Mouse (Mus musculus) heart, postnatal 14 days (tissue): ENCODE data around the gene Col15a1. TPM values are rescaled to one million over a fixed set of nuclear protein-coding genes. Genes with fewer than 3 reads are reported as not detected.
A peak's percentile ranks its signal among the peaks of the same experiment; 100 is the strongest.

Source experiments
- DNase-seq, 2 experiments: peaks; one replicate each; pipeline ENCODE4 v3.0.0; 2021 to 2022
- intact Hi-C: fragments of 180-260 bp; cut with DNase I; formaldehyde crosslinking; loops from one replicate; pipeline ENCODE4 v1.15.1; 2025
- long read RNA-seq, 2 experiments: library from polyadenylated mRNA; stranded (forward); transcript quantifications; one replicate each; pipeline ENCODE4 v2.0.0; 2021
- total RNA-seq, 2 experiments: library from RNA; stranded (reverse); gene quantifications; 2 replicates each; pipeline ENCODE4 v1.2.3; 2021

Gene Col15a1
- total RNA-seq: 100 to 1,000 TPM; 237 to 250 TPM
- long read RNA-seq, experiment 1, full-length matches to known transcripts: 18 of 33 reads
- long read RNA-seq, experiment 1, partial matches to known transcripts: 14 of 33 reads
- long read RNA-seq, experiment 1, other reads (novel, unspliced or antisense): 1 of 33 reads
- long read RNA-seq, experiment 2, full-length matches to known transcripts: 13 of 26 reads
- long read RNA-seq, experiment 2, partial matches to known transcripts: 11 of 26 reads
- long read RNA-seq, experiment 2, other reads (novel, unspliced or antisense): 2 of 26 reads

DNA sequence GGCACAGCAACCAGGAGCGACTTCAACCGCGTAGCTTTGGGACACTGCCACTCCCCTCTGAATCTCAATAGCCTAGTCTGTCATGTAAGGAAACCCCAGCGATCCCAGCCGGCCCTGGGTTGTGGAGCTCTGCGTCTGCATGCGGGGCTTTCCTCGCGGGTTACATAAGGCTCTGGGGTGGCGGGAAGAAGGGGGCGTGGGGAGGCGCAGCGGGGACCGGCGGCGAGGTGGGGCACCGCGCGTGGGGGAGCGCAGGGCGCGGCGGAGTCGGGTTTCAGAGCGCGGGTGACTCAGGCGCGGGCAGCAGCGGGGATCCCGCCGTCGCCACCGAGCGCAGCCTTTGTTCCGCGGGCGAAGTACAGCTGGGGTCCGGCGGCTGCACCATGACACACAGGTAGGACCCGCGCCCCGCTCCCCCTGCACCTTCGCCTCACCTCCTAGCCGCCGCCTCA, at the start of gene Col15a1:
Gene Col15a1, plus strand, starts transcription at position 193 of the 452 bp plus-strand sequence.
- DNase-seq: peak; percentile 51 to 55
- intact Hi-C loops: loop anchor here (2.0 to 5.0 kb wide), 3 partner anchors 44 to 79 kb away; no protein-coding TSS in a partner anchor

DNA sequence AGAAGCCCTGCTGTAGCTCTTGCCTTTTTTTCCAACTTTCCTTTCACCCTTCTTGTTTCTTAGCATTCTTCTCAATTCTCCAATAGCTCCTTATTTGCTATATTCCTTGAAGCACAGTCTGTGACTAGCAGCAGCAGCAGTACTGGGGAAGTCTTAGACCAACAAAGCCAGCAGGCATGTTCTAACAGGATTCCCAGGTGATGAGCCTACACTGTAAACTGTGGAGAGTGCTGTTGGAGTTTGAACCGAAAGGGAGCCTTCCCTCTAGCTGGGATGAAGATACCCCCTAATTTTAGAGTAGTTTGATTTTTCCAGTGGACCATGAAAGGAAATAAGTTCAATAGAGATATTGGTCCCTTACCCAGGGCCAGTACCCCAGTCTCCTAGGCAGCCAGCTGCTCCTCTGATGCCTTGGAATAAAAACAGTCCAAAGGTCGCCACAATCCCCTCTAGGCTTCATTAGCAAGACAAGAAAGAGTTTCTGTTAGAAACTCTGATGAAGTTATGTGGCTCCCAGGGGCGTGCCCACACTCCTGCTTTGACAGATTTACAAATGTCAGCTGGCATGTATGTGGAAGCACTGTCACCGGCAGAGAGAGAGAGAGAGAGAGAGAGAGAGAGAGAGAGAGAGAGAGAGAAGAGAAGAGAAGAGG, 46.7 kb upstream of the Col15a1 start:
- intact Hi-C loops: no loop called here

DNA sequence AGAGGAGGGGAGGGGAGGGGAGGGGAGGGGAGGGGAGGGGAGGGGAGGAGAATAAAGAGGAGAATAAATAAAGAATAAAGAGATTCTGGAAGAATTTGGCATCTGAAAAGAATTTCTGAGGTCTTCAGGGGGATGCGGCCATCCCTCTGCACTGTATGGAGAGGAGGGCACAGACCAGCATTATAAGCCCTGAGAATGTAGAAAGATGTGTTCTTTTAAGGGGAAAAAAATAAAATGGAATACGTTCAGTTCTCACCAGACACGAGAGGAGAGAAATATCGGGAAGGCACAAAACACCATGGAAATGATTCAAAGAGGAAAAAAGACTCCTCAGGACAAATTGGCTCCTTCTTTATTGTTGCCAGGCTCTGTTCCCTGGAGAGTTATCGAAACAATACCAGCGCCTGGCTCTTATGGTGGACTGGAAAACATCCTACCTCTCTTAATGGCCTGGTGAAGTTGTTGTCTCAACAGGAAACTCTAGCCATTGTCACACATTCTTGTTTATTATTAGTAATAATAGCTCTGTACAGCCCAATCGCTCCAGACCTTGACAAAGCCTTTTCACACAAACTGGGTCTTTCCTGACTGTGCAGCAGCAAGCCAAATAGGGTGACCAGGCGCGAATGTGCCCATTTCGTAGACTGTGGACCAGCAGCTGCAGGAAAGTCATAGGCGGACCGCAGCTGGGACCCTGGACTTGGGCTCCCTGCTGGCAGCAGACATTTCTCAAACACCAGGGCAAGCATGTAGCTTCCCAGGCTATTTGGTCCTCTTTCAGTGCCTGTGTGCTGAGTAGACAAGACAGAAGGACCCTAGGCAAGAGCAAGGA, 46.0 kb upstream of the Col15a1 start:
- intact Hi-C loops: no loop called here
- no peak for DNase-seq

More for the DNA sequence above, 46.7 kb upstream of the Col15a1 start:
- peak in 1 of 2 experiments; percentile 18 for DNase-seq

DNA sequence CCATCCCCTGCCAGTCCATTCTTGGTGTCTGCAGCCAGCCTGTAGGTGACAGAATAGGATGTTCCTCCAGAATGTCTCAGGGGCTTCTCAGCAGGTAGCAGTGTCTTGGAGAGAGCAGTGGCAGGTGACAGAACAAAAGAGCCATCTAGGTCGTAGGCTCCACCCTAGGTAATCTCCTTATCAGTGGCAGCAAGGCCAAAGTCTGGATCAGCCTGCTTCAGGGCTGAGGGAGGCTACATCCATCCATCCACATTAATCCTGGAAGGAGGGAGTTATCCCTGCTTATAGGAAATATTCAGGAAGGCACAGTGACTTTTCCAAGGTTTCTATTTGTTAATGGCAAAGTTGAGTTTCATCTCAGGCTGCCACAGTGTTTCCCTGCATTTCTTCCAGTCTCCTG, 35.6 kb upstream of the Col15a1 start:
- DNase-seq: no peak
- intact Hi-C loops: no loop called here

DNA sequence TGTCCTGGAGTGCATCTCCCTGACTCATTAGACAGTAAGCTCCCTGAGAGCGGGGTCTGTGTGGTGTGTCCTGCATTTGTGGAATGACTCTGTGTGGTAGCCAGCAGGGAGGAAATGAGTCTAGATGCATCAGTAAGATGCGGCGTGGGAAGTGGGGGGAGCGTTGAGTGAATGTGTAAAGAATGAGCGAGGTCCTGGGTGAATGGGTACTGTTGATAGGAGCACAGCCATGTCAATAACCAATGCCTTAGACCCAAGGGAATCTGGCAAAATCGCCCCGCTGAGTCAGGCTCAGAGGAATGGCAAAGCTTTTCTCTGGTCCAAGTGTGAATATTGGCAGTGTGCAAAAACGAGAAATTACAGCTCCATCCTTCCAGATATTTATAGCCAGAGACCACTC, 30.9 kb upstream of the Col15a1 start:
- DNase-seq: peak in 1 of 2 experiments; percentile 9
- intact Hi-C loops: no loop called here

DNA sequence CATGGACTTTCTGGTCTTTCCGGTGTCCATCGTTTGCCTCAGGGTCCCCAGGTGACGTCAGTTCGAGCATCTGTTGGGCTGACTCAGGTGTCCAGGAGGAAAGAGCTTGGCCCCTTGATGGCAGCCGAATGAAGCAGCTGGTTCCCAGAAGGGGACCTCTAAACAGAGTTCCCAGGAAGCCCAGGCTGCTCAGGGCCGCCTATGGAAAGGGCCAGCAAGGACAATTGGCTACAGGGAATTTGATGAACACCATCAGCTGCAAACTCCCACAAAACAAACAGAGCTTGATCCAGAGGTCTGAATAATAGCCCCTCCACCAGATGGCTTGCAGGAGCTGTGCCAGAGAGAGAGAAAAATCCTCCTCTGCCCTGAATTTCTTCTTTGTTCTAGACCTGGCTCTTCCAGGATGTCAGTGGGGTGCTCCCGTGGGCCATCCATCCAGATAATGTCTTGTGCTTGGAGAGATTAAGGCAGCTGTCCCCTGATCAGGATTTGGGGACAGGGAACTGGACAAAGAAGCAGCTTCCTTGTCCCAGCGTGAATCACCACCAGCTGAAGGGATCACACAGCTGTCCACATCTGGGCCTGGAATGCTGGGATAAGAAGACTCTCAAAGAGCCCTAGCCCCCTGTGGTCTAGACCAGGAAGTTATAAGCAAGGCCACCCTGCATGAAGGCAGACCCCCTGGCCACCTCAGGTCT, 29.6 kb upstream of the Col15a1 start:
- peak; percentile 63 to 73 for DNase-seq
- intact Hi-C loops: no loop called here

DNA sequence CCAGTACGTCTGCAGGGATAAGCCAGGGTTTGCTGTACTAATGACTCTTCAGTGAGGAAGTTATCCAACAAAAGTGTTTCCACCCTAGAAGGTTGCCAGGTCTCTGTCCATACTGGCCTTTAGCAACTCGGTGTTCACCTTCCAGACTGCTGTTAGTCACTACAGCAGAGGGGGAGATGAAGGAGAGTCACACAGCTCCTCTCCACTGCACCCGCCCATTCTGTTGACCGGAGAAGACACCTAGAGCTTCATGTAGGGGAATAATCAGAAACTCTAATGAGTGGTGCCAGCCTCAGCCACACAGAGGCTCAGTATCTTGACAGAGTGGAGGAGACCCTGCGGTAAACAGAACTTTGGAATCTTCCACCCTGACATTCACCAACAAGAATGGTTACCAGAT, 28.4 kb upstream of the Col15a1 start:
- intact Hi-C loops: no loop called here
- no peak for DNase-seq

DNA sequence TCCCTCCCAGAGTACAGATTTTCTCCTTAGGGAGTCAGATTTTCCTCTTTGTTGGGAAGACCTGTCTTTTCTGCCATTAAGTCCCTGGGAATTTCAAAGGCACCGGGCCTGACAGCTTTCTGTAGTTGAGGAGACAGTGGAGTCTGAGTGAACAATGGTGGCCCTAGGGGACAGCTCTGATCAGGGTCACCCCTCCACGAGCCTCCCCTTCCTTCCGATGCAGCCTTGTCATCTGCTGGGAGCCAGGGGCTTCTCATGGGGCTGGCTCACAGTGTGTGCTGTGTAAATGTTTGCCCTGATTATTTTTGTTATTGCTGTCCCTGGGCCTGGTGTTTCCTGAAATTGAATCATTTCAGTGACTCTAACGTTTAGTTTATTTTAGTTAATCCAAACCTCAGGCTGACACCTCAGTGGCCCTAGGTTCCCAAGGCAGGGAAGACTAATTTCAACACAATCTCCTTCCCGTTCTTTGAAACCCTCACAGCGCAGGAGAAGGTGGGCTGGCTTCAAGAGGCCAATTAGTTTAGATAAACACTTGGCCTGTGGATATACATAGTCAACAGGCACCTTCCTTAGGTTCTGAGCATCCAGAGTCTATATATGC, 23.8 kb upstream of the Col15a1 start:
- no peak for DNase-seq
- intact Hi-C loops: no loop called here

DNA sequence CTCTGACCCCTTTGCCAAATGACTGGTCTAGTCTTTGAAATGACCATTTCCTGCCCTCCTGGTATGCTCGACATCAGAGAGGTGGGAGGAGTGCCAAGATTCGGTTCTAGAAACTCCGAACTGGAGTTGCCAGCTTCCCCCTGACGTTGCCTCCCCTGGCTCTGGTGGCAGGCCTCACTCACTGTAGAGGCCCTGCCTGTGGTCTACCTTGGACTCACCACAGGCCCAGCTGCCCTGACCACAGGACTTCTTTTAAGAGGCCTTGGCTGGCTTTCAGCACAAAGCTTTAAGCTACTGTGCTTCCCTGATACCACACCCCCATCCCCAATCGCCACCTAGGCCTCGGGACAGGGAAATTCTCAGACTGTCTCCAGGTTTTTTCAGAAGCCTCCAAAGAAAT, 21.4 kb upstream of the Col15a1 start:
- DNase-seq: no peak
- intact Hi-C loops: no loop called here

DNA sequence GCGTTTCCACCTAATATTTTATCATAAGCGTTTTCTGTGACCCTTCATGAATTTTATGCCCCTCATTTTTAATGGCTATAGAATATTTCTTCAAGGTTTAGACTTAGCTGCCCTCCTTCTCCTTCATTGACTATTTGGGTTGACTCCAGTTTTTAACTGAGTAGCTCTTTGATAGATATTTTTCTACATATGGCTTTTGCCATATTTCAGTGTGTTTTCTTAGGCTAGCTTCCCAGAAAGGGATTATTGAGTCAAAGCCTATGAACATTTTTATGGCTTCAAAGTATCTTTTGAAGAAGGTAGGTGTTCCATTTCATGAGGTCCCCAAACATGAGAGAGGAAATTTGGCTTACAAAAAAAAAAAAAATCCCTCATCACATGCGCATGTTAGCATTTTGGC, 11.8 kb upstream of the Col15a1 start:
- DNase-seq: no peak
- intact Hi-C loops: no loop called here

DNA sequence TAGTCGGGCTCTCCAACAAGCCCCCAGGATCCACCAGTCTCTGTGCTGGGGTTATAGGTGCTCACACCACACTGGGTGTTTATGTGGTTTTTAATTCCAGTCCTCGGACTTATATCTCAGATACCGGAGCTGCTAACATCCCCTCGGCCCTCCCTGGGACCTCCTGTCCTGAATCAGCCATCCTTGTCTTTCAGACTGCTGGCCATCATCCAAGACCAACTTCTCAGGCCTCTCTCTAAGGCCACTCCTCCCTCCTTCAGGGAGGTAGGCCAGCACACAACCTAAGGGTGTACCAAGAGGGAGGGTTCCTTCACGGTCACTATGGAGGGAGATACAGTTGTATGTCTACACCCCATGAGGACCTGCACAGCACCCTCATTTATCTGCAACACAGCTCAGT, 4.3 kb upstream of the Col15a1 start:
- intact Hi-C loops: no loop called here
- no peak for DNase-seq

DNA sequence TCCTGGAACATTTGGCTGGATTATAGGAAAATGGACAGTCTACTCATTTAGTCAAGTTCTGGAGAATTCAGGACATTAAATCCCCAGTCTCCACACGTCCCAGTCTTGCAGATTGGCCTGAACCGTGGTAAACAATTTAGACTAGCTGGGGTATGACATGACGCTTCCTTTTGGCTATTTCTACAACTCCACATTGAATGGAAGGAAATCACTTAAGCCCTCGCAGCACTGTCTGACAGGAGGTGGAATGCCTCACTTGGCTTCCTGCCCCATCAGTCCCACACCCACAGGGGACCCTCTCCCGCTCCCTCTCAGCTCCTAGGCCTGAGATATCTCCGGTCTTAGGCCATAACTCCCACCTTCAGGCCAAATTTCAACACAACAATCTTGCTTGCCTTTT, 2.1 kb upstream of the Col15a1 start:
- no peak for DNase-seq
- intact Hi-C loops: loop anchor here (5.0 kb wide), 2 partner anchors 46 to 54 kb away; no protein-coding TSS in a partner anchor

DNA sequence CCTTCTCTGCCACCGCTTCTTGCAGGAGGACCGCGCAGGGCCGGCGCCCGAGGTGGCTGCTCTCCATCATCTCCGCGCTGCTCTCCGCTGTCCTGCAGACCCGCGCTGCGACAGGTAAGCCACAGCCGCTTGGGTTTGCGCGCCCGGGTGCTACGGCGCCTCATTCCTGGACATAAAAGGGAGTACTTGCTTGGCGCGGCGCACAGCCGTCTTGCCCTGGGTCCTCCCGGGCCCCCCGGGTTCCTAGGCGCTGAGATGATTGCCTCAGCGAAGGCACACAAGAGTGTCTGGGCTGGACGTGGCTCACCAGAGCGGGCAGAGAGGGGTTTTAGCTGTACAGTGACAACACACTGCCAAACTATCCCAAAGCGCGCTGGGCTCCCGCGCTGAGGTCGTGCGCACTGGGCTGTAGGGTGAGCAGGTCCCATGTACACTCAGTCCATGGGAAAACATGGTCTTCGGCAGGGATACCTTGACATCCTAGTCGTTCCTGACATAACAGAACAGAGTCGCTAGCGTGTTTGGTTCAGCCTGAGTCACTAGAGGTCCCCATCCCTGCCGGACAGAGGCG, 545 bp downstream of the Col15a1 start:
- intact Hi-C loops: loop anchor here (2.0 to 5.0 kb wide), 3 partner anchors 44 to 80 kb away; no protein-coding TSS in a partner anchor
- peak in 1 of 2 experiments; percentile 40 for DNase-seq

DNA sequence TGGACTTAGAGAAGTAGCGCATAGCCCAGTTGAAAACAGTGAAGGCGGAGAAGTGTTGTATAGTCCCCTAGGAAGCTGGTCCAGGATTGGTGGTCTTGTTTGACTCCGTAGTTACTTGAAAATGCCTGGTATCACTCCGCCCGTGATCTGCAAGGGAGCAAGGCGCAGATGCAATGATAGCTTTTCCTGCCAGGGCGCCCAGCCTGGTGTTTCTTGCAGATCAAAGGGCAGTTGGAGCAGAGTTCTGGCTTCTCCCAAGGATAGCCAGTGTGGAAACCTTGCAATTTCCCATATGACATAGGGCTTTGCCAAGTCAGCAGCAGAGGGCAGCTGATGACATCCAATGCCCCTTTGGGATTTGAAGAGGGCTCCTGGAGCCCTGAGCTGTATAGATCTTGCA, 1.5 kb downstream of the Col15a1 start:
- intact Hi-C loops: loop anchor here (2.0 to 5.0 kb wide), 3 partner anchors 43 to 81 kb away; no protein-coding TSS in a partner anchor
- DNase-seq: no peak

DNA sequence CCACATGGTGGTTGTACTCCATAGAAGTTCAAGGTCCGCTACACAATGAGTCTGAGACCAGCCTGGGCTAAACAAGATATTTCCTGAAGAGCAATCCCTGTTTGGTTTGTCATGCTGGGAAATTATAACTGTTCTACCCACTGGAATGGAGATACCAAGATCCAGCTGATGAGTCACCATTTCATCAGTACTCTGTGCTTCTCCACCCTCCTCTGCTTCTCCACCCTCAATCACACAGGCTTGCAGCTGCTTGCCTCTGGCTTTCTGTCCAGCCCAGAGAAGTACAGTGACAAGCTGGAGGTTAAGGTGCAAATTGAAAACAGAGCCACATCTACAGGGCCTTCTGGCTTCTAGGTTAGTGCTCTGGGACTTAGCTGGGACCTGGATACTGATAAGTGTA, 10.9 kb downstream of the Col15a1 start:
- no peak for DNase-seq
- intact Hi-C loops: no loop called here

DNA sequence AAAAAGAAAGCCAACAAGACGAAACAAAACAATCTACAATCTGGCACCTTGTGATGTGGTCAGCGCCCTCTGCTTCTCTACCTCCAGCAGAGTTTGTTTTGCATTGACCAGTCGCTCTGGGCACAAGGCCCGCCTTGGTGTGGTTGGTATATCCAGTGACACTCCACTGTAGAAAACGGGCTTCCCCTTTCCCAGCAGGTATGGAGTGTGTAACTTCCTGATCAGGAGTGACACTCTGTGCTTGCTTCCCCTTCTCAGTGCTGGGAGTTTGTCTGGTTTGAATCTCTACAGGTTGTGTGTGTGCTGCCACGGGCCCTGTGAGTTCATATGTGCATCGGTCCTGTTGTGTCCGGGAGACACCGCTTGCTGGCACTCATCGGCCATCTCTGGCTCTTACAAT, 11.4 kb downstream of the Col15a1 start:
- intact Hi-C loops: no loop called here
- DNase-seq: no peak

DNA sequence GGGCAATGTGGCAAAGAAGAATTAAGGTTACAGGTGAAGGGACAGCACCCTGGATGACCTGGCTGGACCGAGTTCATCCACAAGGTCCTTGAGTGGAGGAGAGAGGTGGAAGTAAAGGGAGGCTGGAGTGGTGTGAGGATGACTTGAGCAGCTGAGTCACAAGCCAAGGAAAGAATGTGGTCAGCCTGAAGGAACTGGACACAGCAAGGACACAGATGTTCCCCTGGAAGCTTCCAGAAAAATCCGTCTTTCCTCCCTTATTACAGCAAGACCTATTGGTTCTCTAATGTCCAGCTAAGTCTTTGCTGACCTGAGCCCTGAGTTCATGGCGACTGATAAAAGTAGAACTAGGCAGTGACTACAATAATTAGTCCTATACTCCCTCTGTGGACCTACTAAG, 12.6 kb downstream of the Col15a1 start:
- intact Hi-C loops: no loop called here
- no peak for DNase-seq

DNA sequence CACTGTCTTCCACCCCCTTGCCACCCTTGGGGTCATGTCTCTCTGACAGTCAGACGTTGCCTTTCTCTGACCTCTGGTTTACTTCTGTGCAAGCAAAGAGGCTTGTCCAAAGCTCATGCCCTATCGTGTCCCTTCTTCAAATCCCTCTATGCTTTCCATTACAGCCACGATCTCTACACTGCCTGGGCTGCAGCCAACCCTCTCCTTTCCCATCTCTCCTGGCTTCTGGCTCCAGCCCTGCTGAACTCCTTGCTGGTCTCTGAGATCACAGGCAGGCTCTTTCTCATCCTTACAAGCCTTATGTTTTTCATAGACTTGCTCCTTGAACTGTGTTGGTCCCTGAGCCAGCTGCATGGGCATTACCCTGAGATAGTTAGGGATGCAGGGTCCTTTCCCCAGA, 14.2 kb downstream of the Col15a1 start:
- intact Hi-C loops: no loop called here
- DNase-seq: no peak

DNA sequence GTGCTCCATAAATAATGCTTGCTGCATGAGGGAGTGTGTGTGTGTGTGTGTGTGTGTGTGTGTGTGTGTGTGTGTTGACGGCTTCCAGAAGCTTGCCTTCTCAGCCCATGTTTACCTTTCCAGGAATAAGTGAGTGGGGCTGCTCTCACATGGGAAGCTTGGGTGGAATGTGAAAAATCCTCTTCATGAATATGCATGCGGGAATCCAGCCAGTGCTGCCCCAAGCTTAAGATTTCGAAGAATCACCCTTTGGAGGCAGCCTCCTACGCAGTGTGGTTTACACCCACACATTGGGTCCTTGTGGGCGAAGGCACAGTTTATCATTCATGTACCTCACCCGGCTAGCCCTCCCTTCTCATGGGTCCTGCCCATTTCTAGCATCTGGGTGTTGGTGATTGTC, 18.0 kb downstream of the Col15a1 start:
- intact Hi-C loops: no loop called here
- DNase-seq: no peak

DNA sequence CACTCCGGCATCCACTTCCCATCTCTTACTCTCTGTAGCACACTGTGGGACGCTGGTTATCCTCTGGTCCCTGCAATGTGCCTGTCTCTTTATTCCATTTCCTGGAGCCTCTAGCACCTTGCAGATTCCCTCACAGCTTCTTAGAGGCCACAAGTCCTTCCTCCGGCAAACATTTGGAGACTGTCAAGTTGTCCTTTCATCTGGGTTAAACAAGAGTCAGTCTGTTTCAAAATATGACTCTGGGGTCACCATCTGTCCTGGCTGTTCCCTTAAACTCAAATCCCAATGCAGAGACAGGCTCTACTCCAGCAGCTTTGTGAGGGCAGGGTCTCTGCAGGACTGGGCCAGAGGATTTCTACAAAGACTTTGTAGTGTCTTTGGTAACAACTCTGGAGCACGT, 19.1 kb downstream of the Col15a1 start:
- intact Hi-C loops: no loop called here
- no peak for DNase-seq
